Mouse (Mus musculus): ENCODE results near the gene Slc39a5.

Gene Slc39a5

GRCm38 (mm10) chr10:128410560-128410845 lies 9.5 kb upstream of the Slc39a5 start:
- no peak for DNase-seq (ENCODE audit: low spot score in 2 of 2)

GRCm38 (mm10) chr10:128409692-128410559 lies 8.9 kb upstream of the Slc39a5 start:
- DNase-seq (ENCODE audit: low spot score in 2 of 2): peak; percentile 96 to 98

- DNase-seq (ENCODE audit: low spot score in 2 of 2): peak in 1 of 2 experiments; percentile 33
Measured at GRCm38 (mm10) chr10:128408591-128409535, 7.8 kb upstream of the Slc39a5 start.

- no peak for DNase-seq (ENCODE audit: low spot score in 2 of 2)
Measured at GRCm38 (mm10) chr10:128403931-128404330, 2.9 kb upstream of the Slc39a5 start.

GRCm38 (mm10) chr10:128401638-128402037 lies 609 bp upstream of the Slc39a5 start:
- no peak for DNase-seq (ENCODE audit: low spot score in 2 of 2)

GRCm38 (mm10) chr10:128400338-128400737 lies 691 bp downstream of the Slc39a5 start:
- DNase-seq (ENCODE audit: low spot score in 2 of 2): no peak

- no peak for DNase-seq (ENCODE audit: low spot score in 2 of 2)
Measured at GRCm38 (mm10) chr10:128397466-128397865, 3.6 kb downstream of the Slc39a5 start.

- no peak for DNase-seq (ENCODE audit: low spot score in 2 of 2)
Measured at GRCm38 (mm10) chr10:128396716-128397264, 4.2 kb downstream of the Slc39a5 start.

GRCm38 (mm10) chr10:128396017-128396673 lies 4.9 kb downstream of the Slc39a5 start:
- DNase-seq (ENCODE audit: low spot score in 2 of 2): no peak

- DNase-seq (ENCODE audit: low spot score in 2 of 2): no peak
Measured at GRCm38 (mm10) chr10:128391850-128392249, 9.2 kb downstream of the Slc39a5 start.

GRCm38 (mm10) chr10:128390366-128390765 lies 10.7 kb downstream of the Slc39a5 start:
- DNase-seq (ENCODE audit: low spot score in 2 of 2): no peak

GRCm38 (mm10) chr10:128389570-128389969 lies 11.5 kb downstream of the Slc39a5 start:
- DNase-seq (ENCODE audit: low spot score in 2 of 2): no peak

GRCm38 (mm10) chr10:128388941-128389340 lies 12.1 kb downstream of the Slc39a5 start:
- DNase-seq (ENCODE audit: low spot score in 2 of 2): no peak

GRCm38 (mm10) chr10:128385902-128386301 lies 15.1 kb downstream of the Slc39a5 start:
- no peak for DNase-seq (ENCODE audit: low spot score in 2 of 2)

GRCm38 (mm10) chr10:128382482-128382881 lies 18.5 kb downstream of the Slc39a5 start:
- DNase-seq (ENCODE audit: low spot score in 2 of 2): no peak

- no peak for DNase-seq (ENCODE audit: low spot score in 2 of 2)
Measured at GRCm38 (mm10) chr10:128380565-128380964, 20.5 kb downstream of the Slc39a5 start.

- no peak for DNase-seq (ENCODE audit: low spot score in 2 of 2)
Measured at GRCm38 (mm10) chr10:128379260-128379659, 21.8 kb downstream of the Slc39a5 start.

GRCm38 (mm10) chr10:128378462-128378861 lies 22.6 kb downstream of the Slc39a5 start:
- DNase-seq (ENCODE audit: low spot score in 2 of 2): no peak

- no peak for DNase-seq (ENCODE audit: low spot score in 2 of 2)
Measured at GRCm38 (mm10) chr10:128377940-128378448, 23.0 kb downstream of the Slc39a5 start.

- peak; percentile 33 to 44 for DNase-seq (ENCODE audit: low spot score in 2 of 2)
Measured at GRCm38 (mm10) chr10:128377222-128377939, 23.6 kb downstream of the Slc39a5 start.
